Mouse (Mus musculus) CH12.LX (cell line): Measurements from ENCODE around the gene Caln1. TPM values are rescaled to one million over a fixed set of nuclear protein-coding genes. Genes with fewer than 3 reads are reported as not detected.

Experiments used
- DNase-seq: peaks from one replicate; pipeline ENCODE4 v3.0.0-alpha.2; 2013; ENCODE audit errors: extremely low read depth
- H3K27ac ChIP-seq: 2 replicates; pipeline ENCODE4 v1.5.1; 2012; ENCODE audit warnings: low read depth, mild to moderate bottlenecking, control low read depth, moderate library complexity; ENCODE audit not compliant: insufficient read depth
- H3K27me3 ChIP-seq: replicated peaks from 2 replicates; pipeline ENCODE3; 2012; ENCODE audit warnings: inconsistent platforms
- H3K36me3 ChIP-seq, 2 experiments: replicated peaks in 1 of 2; 2 replicates each; pipeline versions ENCODE3 to v1.6.1; 2012; ENCODE audit warnings: inconsistent platforms in 1 of 2, low read length in 1 of 2, mild to moderate bottlenecking in 1 of 2, mixed read lengths in 1 of 2, moderate library complexity in 1 of 2; ENCODE audit not compliant: control insufficient read depth in 1 of 2, insufficient read depth in 1 of 2
- H3K4me1 ChIP-seq, 2 experiments: 2 replicates each; pipeline ENCODE4 v1.6.1; 2012; ENCODE audit warnings: inconsistent platforms in 1 of 2, moderate library complexity in 1 of 2; ENCODE audit not compliant: insufficient read depth in 2 of 2, control insufficient read depth in 1 of 2
- H3K4me2 ChIP-seq: 2 replicates; pipeline ENCODE4 v1.6.1; 2012; ENCODE audit warnings: low read depth, mild to moderate bottlenecking, control low read depth; ENCODE audit not compliant: poor library complexity, insufficient read depth, severe bottlenecking
- H3K4me3 ChIP-seq, 3 experiments: fragments of 150-350 bp in 1 of 3; sonication (generic) in 1 of 3; replicated peaks in 1 of 3; 2 replicates each; pipeline versions ENCODE3 to v1.5.1; 2011 to 2012; ENCODE audit warnings: low read depth in 2 of 3, low read length in 2 of 3, mild to moderate bottlenecking in 2 of 3, moderate library complexity in 2 of 3, control low read depth in 1 of 3, improper control_type of control experiment in 1 of 3, inconsistent platforms in 1 of 3, mixed read lengths in 1 of 3; ENCODE audit not compliant: poor library complexity in 1 of 3
- H3K79me2 ChIP-seq: replicated peaks from 2 replicates; pipeline ENCODE4 v1.6.1; 2012; ENCODE audit warnings: mild to moderate bottlenecking, moderate library complexity; ENCODE audit not compliant: control insufficient read depth, poor library complexity, insufficient read depth, severe bottlenecking; ENCODE audit errors: extremely low read depth
- H3K9ac ChIP-seq: 2 replicates; pipeline ENCODE4 v1.6.1; 2012; ENCODE audit warnings: low read depth, mild to moderate bottlenecking, control low read depth, moderate library complexity; ENCODE audit not compliant: insufficient read depth
- H3K9me3 ChIP-seq: replicated peaks from 2 replicates; pipeline ENCODE3; 2012; ENCODE audit warnings: low read length, inconsistent platforms, mixed read lengths
- BHLHE40 ChIP-seq: IDR thresholded peaks from 2 replicates; pipeline ENCODE4 v1.6.1; 2011; ENCODE audit warnings: mild to moderate bottlenecking, low read depth, low read length, improper control_type of control experiment
- E2F4 ChIP-seq: IDR thresholded peaks from 2 replicates; pipeline ENCODE4 v1.6.1; 2011; ENCODE audit warnings: low read depth, low read length, improper control_type of control experiment; ENCODE audit not compliant: insufficient replicate concordance
- EP300 ChIP-seq: IDR thresholded peaks from 2 replicates; pipeline ENCODE4 v1.6.1; 2011; ENCODE audit warnings: low read length, improper control_type of control experiment
- IRF4 ChIP-seq: IDR thresholded peaks from 2 replicates; pipeline ENCODE4 v1.6.1; 2014; ENCODE audit warnings: low read depth, mild to moderate bottlenecking, inconsistent platforms, low read length, improper control_type of control experiment
- JUN ChIP-seq: IDR thresholded peaks from 2 replicates; pipeline ENCODE4 v1.6.1; 2011; ENCODE audit warnings: low read depth, mild to moderate bottlenecking, low read length, improper control_type of control experiment, moderate library complexity; ENCODE audit not compliant: insufficient read depth
- JUND ChIP-seq: conservative IDR thresholded peaks from 2 replicates; pipeline ENCODE4 v1.6.1; 2011; ENCODE audit warnings: low read depth, low read length, improper control_type of control experiment
- MAX ChIP-seq: IDR thresholded peaks from 2 replicates; pipeline ENCODE4 v1.6.1; 2011; ENCODE audit warnings: low read length, improper control_type of control experiment
- MAZ ChIP-seq: IDR thresholded peaks from 2 replicates; pipeline ENCODE4 v1.6.1; 2012; ENCODE audit warnings: low read depth, mild to moderate bottlenecking, inconsistent platforms, low read length, improper control_type of control experiment, moderate library complexity
- MEF2A ChIP-seq: IDR thresholded peaks from 2 replicates; pipeline ENCODE4 v1.6.1; 2014; ENCODE audit warnings: low read depth, mild to moderate bottlenecking, inconsistent platforms, low read length, improper control_type of control experiment, borderline replicate concordance
- MXI1 ChIP-seq: IDR thresholded peaks from 2 replicates; pipeline ENCODE4 v1.6.1; 2011; ENCODE audit warnings: mild to moderate bottlenecking, low read depth, low read length, improper control_type of control experiment
- NELFE ChIP-seq: IDR thresholded peaks from 2 replicates; pipeline ENCODE4 v1.6.1; 2011; ENCODE audit warnings: low read depth, low read length, improper control_type of control experiment
- PAX5 ChIP-seq: IDR thresholded peaks from 2 replicates; pipeline ENCODE4 v1.6.1; 2012; ENCODE audit warnings: low read length, inconsistent platforms, mixed read lengths
- POLR2AphosphoS2 ChIP-seq: IDR thresholded peaks from 2 replicates; pipeline ENCODE4 v1.6.1; 2011; ENCODE audit warnings: low read depth, low read length, improper control_type of control experiment
- RAD21 ChIP-seq: IDR thresholded peaks from 2 replicates; pipeline ENCODE4 v1.6.1; 2011; ENCODE audit warnings: low read depth, mild to moderate bottlenecking, low read length, improper control_type of control experiment, moderate library complexity
- RCOR1 ChIP-seq: conservative IDR thresholded peaks from 2 replicates; pipeline ENCODE4 v1.6.1; 2012; ENCODE audit warnings: low read depth, mild to moderate bottlenecking, inconsistent platforms, low read length, improper control_type of control experiment
- SIN3A ChIP-seq: IDR thresholded peaks from 2 replicates; pipeline ENCODE4 v1.6.1; 2012; ENCODE audit warnings: low read length, improper control_type of control experiment, inconsistent platforms
- SMC3 ChIP-seq: IDR thresholded peaks from 2 replicates; pipeline ENCODE4 v1.6.1; 2011; ENCODE audit warnings: low read depth, low read length, improper control_type of control experiment
- TCF12 ChIP-seq: IDR thresholded peaks from 2 replicates; pipeline ENCODE4 v1.6.1; 2014; ENCODE audit warnings: low read depth, mild to moderate bottlenecking, inconsistent platforms, low read length, improper control_type of control experiment
- dilution Hi-C: fragments of 300-500 bp; cut with MboI; formaldehyde crosslinking; loops from 2 replicates; pipeline ENCODE4 v1.14.3; 2020; ENCODE audit warnings: low sequenced_read_pairs; ENCODE audit not compliant: extremely low pct_unique_long_range_greater_than_20kb, extremely low pct_ligation_motif_present
- in situ Hi-C: fragments of 300-500 bp; cut with MboI; formaldehyde crosslinking; loops from 3 replicates; pipeline ENCODE4 v1.14.3; 2019; ENCODE audit warnings: low sequenced_read_pairs, low pct_ligation_motif_present, low pct_unique_long_range_greater_than_20kb, mixed read lengths
- polyA plus RNA-seq: library from polyadenylated mRNA; unstranded; fragments of >175 nt; gene quantifications from 2 replicates; pipeline ENCODE4 v1.2.1, GENCODE M21; 2012; ENCODE audit warnings: low read depth; ENCODE audit not compliant: insufficient read length
- total RNA-seq, 2 experiments: library from RNA; depleted of rRNA; stranded (reverse); fragments of 300-350 nt in 1 of 2; fragments of >200 nt in 1 of 2; gene quantifications; 2 replicates each; pipeline ENCODE4 v1.2.3; 2012 to 2014

Caln1 gene
- total and polyA plus RNA-seq, 3 experiments: under 0.01 TPM; not detected in 2

DNA sequence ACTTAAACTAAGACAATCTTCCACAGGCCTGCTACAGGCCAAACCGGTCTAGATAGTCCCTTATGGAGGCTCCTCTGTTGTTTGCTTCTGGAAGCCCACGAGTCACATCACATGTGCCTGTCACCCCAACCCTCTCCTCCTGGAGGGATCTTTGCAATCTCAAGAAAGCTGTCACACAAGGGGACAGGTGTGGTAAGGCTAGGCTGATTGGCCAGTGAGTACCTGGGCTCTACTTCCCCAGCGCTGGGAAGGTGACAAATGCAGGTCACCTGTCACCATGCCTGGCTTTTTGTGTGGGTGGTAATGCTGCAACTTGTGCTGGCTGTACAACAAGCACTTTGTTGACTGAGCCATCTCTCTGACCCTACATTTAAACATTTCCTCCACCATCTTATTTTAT lies 338.5 kb downstream of the Caln1 start:
- Histone ChIP-seq H3K27ac (no peak overlapping the region), H3K4me3 (no peak overlapping the region), H3K27me3 (no peaks in the 10 kb centered on the region), H3K4me2 (no peak overlapping the region), H3K4me1 (peaks cover 3 to 4% of the 10 kb centered on the region in 2 experiments; a peak in 2 of 4 replicates), H3K9me3 (peaks cover 61% of the 10 kb centered on the region), H3K79me2 (no peaks in the 10 kb centered on the region), H3K9ac (no peak overlapping the region), H3K36me3 (no peaks in the 10 kb centered on the region)
- in situ Hi-C loops: no loop called here
- TF ChIP-seq E2F4 (no peak), MEF2A (no peak), SIN3A (no peak), SMC3 (no peak), NELFE (no peak)
- DNase-seq: no peak
- dilution Hi-C loops: no loop called here

DNA sequence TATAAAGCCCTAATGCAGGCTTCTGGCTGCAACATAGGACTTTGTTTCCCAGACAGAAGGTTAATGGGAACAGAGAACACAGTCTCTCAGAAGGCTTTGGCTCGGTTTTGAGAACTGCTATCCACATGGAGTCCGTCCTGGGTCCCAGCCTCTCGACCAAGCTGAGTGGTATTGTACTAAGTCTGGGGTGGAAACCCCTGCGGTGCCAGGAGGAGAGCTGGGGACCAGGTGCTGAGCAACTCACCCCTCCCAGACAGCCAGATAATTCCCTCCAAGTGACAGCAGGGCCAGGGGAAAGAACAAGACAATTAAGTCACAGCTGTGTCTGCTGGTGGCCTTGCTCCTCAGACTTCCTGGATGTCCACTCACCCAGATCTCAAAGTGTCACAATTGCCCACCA lies 339.4 kb downstream of the Caln1 start:
- H3K4me3 ChIP-seq: no peak overlapping the region
- H3K4me1 ChIP-seq: peaks cover 4 to 6% of the 10 kb centered on the region in 2 experiments; a peak in 2 of 4 replicates
- H3K79me2 ChIP-seq: no peaks in the 10 kb centered on the region
- no peaks in the 10 kb centered on the region for H3K36me3 ChIP-seq
- no peak overlapping the region for H3K4me2 ChIP-seq
- no peak for DNase-seq
- no peak overlapping the region for H3K9ac ChIP-seq
- H3K9me3 ChIP-seq: peaks cover 60% of the 10 kb centered on the region
- dilution Hi-C loops: no loop called here
- no peaks in the 10 kb centered on the region for H3K27me3 ChIP-seq
- H3K27ac ChIP-seq: no peak overlapping the region
- in situ Hi-C loops: no loop called here
- no peak for TF ChIP-seq MAX
- TF ChIP-seq EP300: no peak
- no peak for TF ChIP-seq MAZ
- TF ChIP-seq JUN: no peak
- TF ChIP-seq MEF2A: no peak
- no peak for TF ChIP-seq RCOR1
- no peak for TF ChIP-seq MXI1
- TF ChIP-seq BHLHE40: no peak
- TF ChIP-seq RAD21: no peak
- no peak for TF ChIP-seq SIN3A
- TF ChIP-seq SMC3: no peak
- TF ChIP-seq POLR2AphosphoS2: no peak
- TF ChIP-seq JUND: no peak
- no peak for TF ChIP-seq PAX5
- no peak for TF ChIP-seq IRF4
- TF ChIP-seq TCF12: no peak
